Mouse (Mus musculus) spleen, adult 2 months (tissue): ENCODE results near the gene Ahdc1.

Experiments used
- CTCF ChIP-seq: fragments of 200-500 bp; IDR thresholded peaks from 2 replicates; pipeline ENCODE4 v1.5.1; 2011; ENCODE audit warnings: mild to moderate bottlenecking, inconsistent platforms; ENCODE audit not compliant: insufficient read depth, insufficient read length, insufficient replicate concordance; ENCODE audit errors: extremely low read depth
- POLR2A ChIP-seq: fragments of 200-500 bp; IDR thresholded peaks from 2 replicates; pipeline ENCODE4 v1.6.1; 2011; ENCODE audit warnings: low read depth, low read length, inconsistent platforms

DNA sequence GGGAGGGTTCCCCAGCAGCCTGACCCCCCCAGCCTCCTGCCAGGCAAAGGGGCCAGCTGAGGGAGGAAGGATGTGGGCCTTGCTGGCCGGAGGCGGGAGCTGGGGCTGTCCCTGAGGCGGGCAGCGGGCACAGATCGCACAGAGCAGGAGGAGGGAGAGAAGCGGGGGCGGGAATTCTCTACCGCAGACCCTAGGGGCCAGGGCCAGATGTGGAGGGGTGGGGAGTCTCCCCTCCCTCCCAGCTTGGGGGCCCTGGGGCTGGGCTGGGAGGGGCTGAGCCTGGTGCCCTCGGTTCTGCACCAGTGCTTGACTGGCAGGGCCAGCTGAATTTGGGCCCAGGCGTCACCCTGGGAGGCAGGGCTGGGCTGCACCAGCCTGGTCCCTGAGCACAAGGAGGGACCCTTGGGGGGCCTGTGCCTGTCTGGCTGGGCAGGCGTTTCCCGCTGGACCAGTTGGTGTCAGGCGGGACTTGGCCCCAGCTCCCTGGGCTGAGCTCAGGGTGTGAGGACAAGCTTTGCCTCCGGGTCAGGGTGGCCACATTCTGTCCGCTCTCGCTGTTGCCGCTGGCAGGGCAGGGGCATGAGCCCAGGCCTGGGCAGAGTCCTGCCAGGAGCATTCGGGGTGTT, 2.3 kb downstream of the Ahdc1 start:
- TF ChIP-seq CTCF = no peak
- no peak for TF ChIP-seq POLR2A
